Mouse (Mus musculus): ENCODE measurements at regions not wholly inside any gene's neighbourhood (a gene's known extent, or its start where the extent isn't known, plus 50 kb on each side); places are given as distances from the start of the nearest gene placed in this dataset.

- Histone ChIP-seq H3K9ac (ENCODE audit: insufficient read depth, low read depth, low read length, poor library complexity, severe bottlenecking) (no peak overlapping the region), H3K4me3 (ENCODE audit: insufficient read depth in 1 of 2, low read depth in 1 of 2, low read length in 2 of 2, poor library complexity in 1 of 2, severe bottlenecking in 1 of 2) (no peak overlapping the region), H3K9me3 (ENCODE audit: control insufficient read depth, insufficient read depth, low read depth, low read length) (no peaks in the 10 kb centered on the region), H3K27ac (ENCODE audit: insufficient read depth, low read depth, low read length, poor library complexity, severe bottlenecking) (no peak overlapping the region), H3K36me3 (ENCODE audit: control insufficient read depth, insufficient read depth, low read length, poor library complexity, severe bottlenecking) (no peaks in the 10 kb centered on the region), H3K4me1 (ENCODE audit: control insufficient read depth in 2 of 2, insufficient read depth in 2 of 2, low read length in 2 of 2, poor library complexity in 1 of 2) (no peaks in the 10 kb centered on the region)
- TF ChIP-seq HCFC1 (IDR thresholded peaks at IDR 0.05; ENCODE audit: borderline replicate concordance, insufficient read depth, low read length) (no peak), ZNF384 (IDR thresholded peaks at IDR 0.05; ENCODE audit: low read depth, low read length) (no peak), MAFK (IDR thresholded peaks at IDR 0.05; ENCODE audit: insufficient read depth, low read depth, low read length) (no peak), ZC3H11A (IDR thresholded peaks at IDR 0.05; ENCODE audit: borderline replicate concordance, low read depth, low read length) (no peak), CHD2 (IDR thresholded peaks at IDR 0.05; ENCODE audit: low read depth, low read length) (no peak)
- in situ Hi-C loops (cut with MboI; ENCODE audit: low sequenced_read_pairs in 2 of 2, unreplicated experiment in 2 of 2) = no loop called here
- DNase-seq (ENCODE audit: low read depth, low spot score) = no peak
Observed at GRCm38 (mm10) chr3:144027134-144027980, 177.7 kb downstream of the Lmo4 start.

- in situ Hi-C loops (cut with MboI; ENCODE audit: low sequenced_read_pairs in 2 of 2, unreplicated experiment in 2 of 2) = no loop called here
- no peak for DNase-seq (ENCODE audit: low read depth, low spot score)
- Histone ChIP-seq H3K9ac (ENCODE audit: insufficient read depth, low read depth, low read length, poor library complexity, severe bottlenecking) (no peak overlapping the region), H3K36me3 (ENCODE audit: control insufficient read depth, insufficient read depth, low read length, poor library complexity, severe bottlenecking) (no peaks in the 10 kb centered on the region), H3K4me3 (ENCODE audit: insufficient read depth in 1 of 2, low read depth in 1 of 2, low read length in 2 of 2, poor library complexity in 1 of 2, severe bottlenecking in 1 of 2) (no peak overlapping the region), H3K27ac (ENCODE audit: insufficient read depth, low read depth, low read length, poor library complexity, severe bottlenecking) (no peak overlapping the region), H3K4me1 (ENCODE audit: control insufficient read depth in 2 of 2, insufficient read depth in 2 of 2, low read length in 2 of 2, poor library complexity in 1 of 2) (no peaks in the 10 kb centered on the region), H3K9me3 (ENCODE audit: control insufficient read depth, insufficient read depth, low read depth, low read length) (no peaks in the 10 kb centered on the region)
- TF ChIP-seq ZNF384 (IDR thresholded peaks at IDR 0.05; ENCODE audit: low read depth, low read length) (no peak), CHD2 (IDR thresholded peaks at IDR 0.05; ENCODE audit: low read depth, low read length) (no peak), HCFC1 (IDR thresholded peaks at IDR 0.05; ENCODE audit: borderline replicate concordance, insufficient read depth, low read length) (no peak)
Observed at GRCm38 (mm10) chr3:144025451-144026125, 179.4 kb downstream of the Lmo4 start.

- Histone ChIP-seq H3K27ac (ENCODE audit: insufficient read depth, low read depth, low read length, poor library complexity, severe bottlenecking) (no peak overlapping the region), H3K4me1 (ENCODE audit: control insufficient read depth in 2 of 2, insufficient read depth in 2 of 2, low read length in 2 of 2, poor library complexity in 1 of 2) (no peaks in the 10 kb centered on the region), H3K4me3 (ENCODE audit: insufficient read depth in 1 of 2, low read depth in 1 of 2, low read length in 2 of 2, poor library complexity in 1 of 2, severe bottlenecking in 1 of 2) (no peak overlapping the region), H3K36me3 (ENCODE audit: control insufficient read depth, insufficient read depth, low read length, poor library complexity, severe bottlenecking) (no peaks in the 10 kb centered on the region), H3K9ac (ENCODE audit: insufficient read depth, low read depth, low read length, poor library complexity, severe bottlenecking) (no peak overlapping the region), H3K9me3 (ENCODE audit: control insufficient read depth, insufficient read depth, low read depth, low read length) (no peaks in the 10 kb centered on the region)
- TF ChIP-seq MAFK (IDR thresholded peaks at IDR 0.05; ENCODE audit: insufficient read depth, low read depth, low read length) = no peak
- no peak for TF ChIP-seq ZC3H11A (IDR thresholded peaks at IDR 0.05; ENCODE audit: borderline replicate concordance, low read depth, low read length)
- TF ChIP-seq HCFC1 (IDR thresholded peaks at IDR 0.05; ENCODE audit: borderline replicate concordance, insufficient read depth, low read length) = no peak
- TF ChIP-seq ZNF384 (IDR thresholded peaks at IDR 0.05; ENCODE audit: low read depth, low read length) = no peak
- in situ Hi-C loops (cut with MboI; ENCODE audit: low sequenced_read_pairs in 2 of 2, unreplicated experiment in 2 of 2) = no loop called here
- DNase-seq (ENCODE audit: low read depth, low spot score) = no peak
Observed at GRCm38 (mm10) chr3:144024216-144024615, 180.8 kb downstream of the Lmo4 start.

- H3K27ac ChIP-seq (ENCODE audit: insufficient read depth, low read depth, low read length, poor library complexity, severe bottlenecking) = no peak overlapping the region
- TF ChIP-seq ZC3H11A (IDR thresholded peaks at IDR 0.05; ENCODE audit: borderline replicate concordance, low read depth, low read length) (no peak), MAFK (IDR thresholded peaks at IDR 0.05; ENCODE audit: insufficient read depth, low read depth, low read length) (no peak), HCFC1 (IDR thresholded peaks at IDR 0.05; ENCODE audit: borderline replicate concordance, insufficient read depth, low read length) (no peak), CHD2 (IDR thresholded peaks at IDR 0.05; ENCODE audit: low read depth, low read length) (no peak), ZNF384 (IDR thresholded peaks at IDR 0.05; ENCODE audit: low read depth, low read length) (no peak)
- H3K9me3 ChIP-seq (ENCODE audit: control insufficient read depth, insufficient read depth, low read depth, low read length) = no peaks in the 10 kb centered on the region
- no peaks in the 10 kb centered on the region for H3K4me1 ChIP-seq (ENCODE audit: control insufficient read depth in 2 of 2, insufficient read depth in 2 of 2, low read length in 2 of 2, poor library complexity in 1 of 2)
- no peaks in the 10 kb centered on the region for H3K36me3 ChIP-seq (ENCODE audit: control insufficient read depth, insufficient read depth, low read length, poor library complexity, severe bottlenecking)
- in situ Hi-C loops (cut with MboI; ENCODE audit: low sequenced_read_pairs in 2 of 2, unreplicated experiment in 2 of 2) = no loop called here
- H3K4me3 ChIP-seq (ENCODE audit: insufficient read depth in 1 of 2, low read depth in 1 of 2, low read length in 2 of 2, poor library complexity in 1 of 2, severe bottlenecking in 1 of 2) = no peak overlapping the region
- no peak for DNase-seq (ENCODE audit: low read depth, low spot score)
- H3K9ac ChIP-seq (ENCODE audit: insufficient read depth, low read depth, low read length, poor library complexity, severe bottlenecking) = no peak overlapping the region
Observed at GRCm38 (mm10) chr3:144023058-144023457, 182.0 kb downstream of the Lmo4 start.
